Mouse (Mus musculus): ENCODE results near the gene Nfyc. TPM values are rescaled to one million over a fixed set of nuclear protein-coding genes. Genes with fewer than 3 reads are reported as not detected.

Gene Nfyc
- polyA plus RNA-seq, 1 experiment, result 71.5 TPM

DNA sequence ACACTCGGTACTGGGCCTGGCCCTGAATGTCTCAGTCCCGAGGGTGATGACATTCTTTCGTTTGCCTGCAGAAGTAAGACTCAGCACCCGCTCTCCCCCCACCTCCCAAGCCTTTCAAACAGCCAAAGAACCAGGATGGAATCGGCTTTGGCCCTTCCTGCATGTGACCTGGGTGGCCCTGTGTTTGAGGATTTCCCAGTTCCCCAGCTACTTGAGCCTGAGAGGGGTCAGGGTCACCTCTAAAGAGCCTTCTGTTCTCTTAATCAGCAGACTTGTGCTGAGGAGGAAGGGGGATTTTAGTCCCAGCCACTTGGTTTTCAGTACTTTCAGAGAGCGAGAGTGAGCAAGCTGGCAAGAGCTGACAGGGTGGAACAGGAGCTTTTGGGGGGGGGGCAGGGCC, 101.9 kb downstream of the Nfyc start:
- no peaks in the 10 kb centered on the region for H3K79me2 ChIP-seq (ENCODE audit: control insufficient read depth, insufficient read depth)
- no peak overlapping the region for H3K4me3 ChIP-seq (ENCODE audit: insufficient read depth, poor library complexity, severe bottlenecking)
- TF ChIP-seq CEBPB (IDR thresholded peaks at IDR 0.05; ENCODE audit: low read depth) (no peak), USF1 (IDR thresholded peaks at IDR 0.05; ENCODE audit: low read depth) (no peak), MYOD1 (IDR thresholded peaks at IDR 0.05; ENCODE audit: control insufficient read depth, insufficient read length, low read depth) (no peak), CTCF (IDR thresholded peaks at IDR 0.05; ENCODE audit: control insufficient read depth, insufficient read depth, insufficient read length) (no peak), FOSL1 (IDR thresholded peaks at IDR 0.05; ENCODE audit: insufficient read depth, low read length, poor library complexity, severe bottlenecking) (no peak), MAX (IDR thresholded peaks at IDR 0.05) (no peak), MYOG (IDR thresholded peaks at IDR 0.05; ENCODE audit: control insufficient read depth, extremely low read depth, insufficient read length) (no peak)

DNA sequence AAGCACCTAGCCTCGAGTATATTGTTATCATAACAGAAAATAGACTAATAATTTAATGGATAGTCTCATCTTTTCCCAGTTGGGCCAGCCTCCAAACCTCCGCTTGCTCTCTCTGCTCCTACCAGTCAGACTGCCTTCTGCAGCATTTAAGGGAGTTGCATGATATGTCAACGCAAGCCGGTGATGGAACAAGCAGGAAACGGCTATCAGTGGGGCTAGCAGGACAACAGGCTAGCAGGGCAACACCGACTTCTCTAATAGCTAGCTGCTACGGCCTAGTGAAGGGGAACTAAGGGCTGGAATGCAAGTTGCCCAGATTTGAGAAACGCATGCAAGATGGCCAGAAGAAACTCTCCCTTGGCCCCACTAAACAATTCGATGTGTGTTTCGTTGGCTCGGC, 103.5 kb downstream of the Nfyc start:
- Histone ChIP-seq H3K36me3 (ENCODE audit: control insufficient read depth, insufficient read depth) (no peaks in the 10 kb centered on the region), H3K4me3 (ENCODE audit: insufficient read depth, poor library complexity, severe bottlenecking) (no peak overlapping the region), H3K79me2 (ENCODE audit: control insufficient read depth, insufficient read depth) (no peaks in the 10 kb centered on the region), H3K27me3 (ENCODE audit: control insufficient read depth, insufficient read depth, insufficient read length) (no peaks in the 10 kb centered on the region), H3ac (ENCODE audit: control insufficient read depth, insufficient read length, low read depth) (no peak overlapping the region), H3K79me3 (ENCODE audit: low read depth) (no peaks in the 10 kb centered on the region)
- TF ChIP-seq FOSL1 (IDR thresholded peaks at IDR 0.05; ENCODE audit: insufficient read depth, low read length, poor library complexity, severe bottlenecking) (no peak), MYOD1 (IDR thresholded peaks at IDR 0.05; ENCODE audit: control insufficient read depth, insufficient read length, low read depth) (no peak), MYOG (IDR thresholded peaks at IDR 0.05; ENCODE audit: control insufficient read depth, extremely low read depth, insufficient read length) (no peak), CTCF (IDR thresholded peaks at IDR 0.05; ENCODE audit: control insufficient read depth, insufficient read depth, insufficient read length) (no peak), MAX (IDR thresholded peaks at IDR 0.05) (no peak), CEBPB (IDR thresholded peaks at IDR 0.05; ENCODE audit: low read depth) (no peak)

More for the DNA sequence above, 101.9 kb downstream of the Nfyc start:
- Histone ChIP-seq H3K27me3 (ENCODE audit: control insufficient read depth, insufficient read depth, insufficient read length) (no peaks in the 10 kb centered on the region), H3K79me3 (ENCODE audit: low read depth) (no peaks in the 10 kb centered on the region), H3K36me3 (ENCODE audit: control insufficient read depth, insufficient read depth) (no peaks in the 10 kb centered on the region), H3ac (ENCODE audit: control insufficient read depth, insufficient read length, low read depth) (no peak overlapping the region)

DNA sequence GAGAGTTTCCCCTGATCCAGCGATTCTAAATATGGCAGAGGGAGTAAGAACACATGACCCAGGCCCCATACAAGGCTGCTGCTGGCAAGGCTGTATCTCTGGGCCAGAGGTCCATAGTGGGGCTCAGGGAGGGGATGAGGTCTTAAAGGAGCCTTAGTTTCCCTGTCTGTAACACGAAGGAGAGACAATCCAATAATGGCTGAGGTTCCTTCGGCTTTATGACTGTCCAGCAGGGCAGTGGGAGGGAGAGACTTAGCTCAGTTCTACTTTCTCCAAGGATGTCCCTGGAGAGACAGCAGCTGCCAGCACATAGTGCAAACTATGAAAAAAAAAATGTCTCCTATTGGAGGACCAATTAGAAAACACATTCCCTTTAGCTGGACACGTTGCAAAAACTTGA, 105.2 kb downstream of the Nfyc start:
- Histone ChIP-seq H3ac (ENCODE audit: control insufficient read depth, insufficient read length, low read depth) (no peak overlapping the region), H3K27me3 (ENCODE audit: control insufficient read depth, insufficient read depth, insufficient read length) (no peaks in the 10 kb centered on the region), H3K36me3 (ENCODE audit: control insufficient read depth, insufficient read depth) (no peaks in the 10 kb centered on the region), H3K79me2 (ENCODE audit: control insufficient read depth, insufficient read depth) (no peaks in the 10 kb centered on the region), H3K79me3 (ENCODE audit: low read depth) (no peaks in the 10 kb centered on the region), H3K4me3 (ENCODE audit: insufficient read depth, poor library complexity, severe bottlenecking) (no peak overlapping the region)
- TF ChIP-seq CTCF (IDR thresholded peaks at IDR 0.05; ENCODE audit: control insufficient read depth, insufficient read depth, insufficient read length) (no peak), USF1 (IDR thresholded peaks at IDR 0.05; ENCODE audit: low read depth) (no peak), MYOG (IDR thresholded peaks at IDR 0.05; ENCODE audit: control insufficient read depth, extremely low read depth, insufficient read length) (no peak), MYOD1 (IDR thresholded peaks at IDR 0.05; ENCODE audit: control insufficient read depth, insufficient read length, low read depth) (no peak), FOSL1 (IDR thresholded peaks at IDR 0.05; ENCODE audit: insufficient read depth, low read length, poor library complexity, severe bottlenecking) (no peak), MAX (IDR thresholded peaks at IDR 0.05) (no peak), CEBPB (IDR thresholded peaks at IDR 0.05; ENCODE audit: low read depth) (no peak)

DNA sequence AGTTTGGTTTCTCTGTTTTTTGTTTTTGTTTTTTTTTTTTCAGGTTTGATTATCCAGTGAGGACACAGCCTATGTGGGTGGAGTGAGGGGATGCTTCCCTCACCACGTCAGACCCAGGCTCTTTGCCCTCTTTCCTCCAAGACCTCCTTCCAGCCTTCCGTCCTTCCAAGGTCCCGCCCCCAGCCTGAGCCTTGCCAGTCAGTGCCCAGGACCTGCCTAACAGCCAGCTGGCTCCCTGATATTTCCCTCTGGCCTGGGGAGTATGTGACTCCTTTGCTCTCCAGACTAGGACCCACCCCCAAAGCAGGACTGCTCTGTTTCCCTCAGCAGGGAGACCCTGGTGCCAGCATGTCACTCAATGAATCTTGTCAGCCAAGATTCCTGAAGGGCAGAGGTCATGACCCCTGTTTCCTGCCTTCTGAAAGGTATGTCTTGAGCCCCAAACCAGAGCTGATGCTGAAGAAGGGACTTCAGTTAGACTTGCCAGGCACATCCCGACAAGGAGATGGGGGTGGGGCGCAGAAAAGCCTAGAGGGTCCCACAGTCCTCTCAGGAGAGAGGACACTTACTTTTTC, 105.8 kb downstream of the Nfyc start:
- Histone ChIP-seq H3K36me3 (ENCODE audit: control insufficient read depth, insufficient read depth) (no peaks in the 10 kb centered on the region), H3K79me3 (ENCODE audit: low read depth) (no peaks in the 10 kb centered on the region), H3K4me3 (ENCODE audit: insufficient read depth, poor library complexity, severe bottlenecking) (no peak overlapping the region), H3K79me2 (ENCODE audit: control insufficient read depth, insufficient read depth) (no peaks in the 10 kb centered on the region), H3K27me3 (ENCODE audit: control insufficient read depth, insufficient read depth, insufficient read length) (no peaks in the 10 kb centered on the region), H3ac (ENCODE audit: control insufficient read depth, insufficient read length, low read depth) (no peak overlapping the region)
- TF ChIP-seq MAX (IDR thresholded peaks at IDR 0.05) (no peak), FOSL1 (IDR thresholded peaks at IDR 0.05; ENCODE audit: insufficient read depth, low read length, poor library complexity, severe bottlenecking) (no peak), CTCF (IDR thresholded peaks at IDR 0.05; ENCODE audit: control insufficient read depth, insufficient read depth, insufficient read length) (no peak), CEBPB (IDR thresholded peaks at IDR 0.05; ENCODE audit: low read depth) (no peak), MYOD1 (IDR thresholded peaks at IDR 0.05; ENCODE audit: control insufficient read depth, insufficient read length, low read depth) (no peak), MYOG (IDR thresholded peaks at IDR 0.05; ENCODE audit: control insufficient read depth, extremely low read depth, insufficient read length) (no peak), USF1 (IDR thresholded peaks at IDR 0.05; ENCODE audit: low read depth) (no peak)

DNA sequence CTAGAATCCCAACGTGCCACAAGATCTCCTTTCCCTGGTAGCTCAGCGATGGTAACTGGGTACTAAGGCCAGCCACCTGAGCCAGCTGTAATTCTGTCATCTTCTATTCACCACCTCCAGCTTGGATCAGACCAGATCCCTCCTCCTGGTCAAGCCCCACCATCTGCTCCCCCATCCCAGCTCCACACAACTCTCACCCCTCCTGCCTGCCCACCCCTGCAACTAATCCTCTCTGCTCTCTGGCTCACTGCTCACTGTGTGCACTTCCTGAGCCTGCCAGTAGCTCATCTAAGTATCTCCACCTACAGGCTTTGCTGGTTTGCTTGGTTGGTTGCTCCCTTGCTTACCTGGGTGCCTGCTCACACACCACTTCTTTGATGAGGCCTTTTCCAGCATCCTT, 109.8 kb downstream of the Nfyc start:
- no peak overlapping the region for H3K4me3 ChIP-seq (ENCODE audit: insufficient read depth, poor library complexity, severe bottlenecking)
- no peaks in the 10 kb centered on the region for H3K27me3 ChIP-seq (ENCODE audit: control insufficient read depth, insufficient read depth, insufficient read length)
- no peak overlapping the region for H3ac ChIP-seq (ENCODE audit: control insufficient read depth, insufficient read length, low read depth)
- no peaks in the 10 kb centered on the region for H3K79me2 ChIP-seq (ENCODE audit: control insufficient read depth, insufficient read depth)
- TF ChIP-seq MYOG (IDR thresholded peaks at IDR 0.05; ENCODE audit: control insufficient read depth, extremely low read depth, insufficient read length), result no peak
- TF ChIP-seq CEBPB (IDR thresholded peaks at IDR 0.05; ENCODE audit: low read depth), result no peak
- TF ChIP-seq FOSL1 (IDR thresholded peaks at IDR 0.05; ENCODE audit: insufficient read depth, low read length, poor library complexity, severe bottlenecking), result no peak
- no peak for TF ChIP-seq USF1 (IDR thresholded peaks at IDR 0.05; ENCODE audit: low read depth)
- no peak for TF ChIP-seq CTCF (IDR thresholded peaks at IDR 0.05; ENCODE audit: control insufficient read depth, insufficient read depth, insufficient read length)
- no peak for TF ChIP-seq MYOD1 (IDR thresholded peaks at IDR 0.05; ENCODE audit: control insufficient read depth, insufficient read length, low read depth)
- TF ChIP-seq MAX (IDR thresholded peaks at IDR 0.05), result no peak
- no peaks in the 10 kb centered on the region for H3K36me3 ChIP-seq (ENCODE audit: control insufficient read depth, insufficient read depth)
- no peaks in the 10 kb centered on the region for H3K79me3 ChIP-seq (ENCODE audit: low read depth)
